Mouse (Mus musculus) left cerebral cortex, postnatal 25 days (tissue): ENCODE results near the gene Nlrp1a. TPM values are rescaled to one million over a fixed set of nuclear protein-coding genes. Genes with fewer than 3 reads are reported as not detected.

ENCODE experiments used
- DNase-seq, 2 experiments: peaks; one replicate each; pipeline ENCODE4 v3.0.0; 2022; ENCODE audit warnings: low spot score in 2 of 2, mixed read lengths in 1 of 2
- intact Hi-C: fragments of 180-260 bp; cut with DNase I; formaldehyde crosslinking; loops from one replicate; pipeline ENCODE4 v1.15.1; 2025
- total RNA-seq, 2 experiments: library from RNA; stranded (reverse); gene quantifications; 2 replicates each; pipeline ENCODE4 v1.2.3; 2021

The Nlrp1a gene
- 1 to 10 TPM in 1 of 2 experiments, under 1 TPM in 1; 0.41 to 1.1 TPM for total RNA-seq

GRCm38 (mm10) chr11:71144661-71145060, at the start of gene Nlrp1a:
Nlrp1a (minus strand) TSS chr11:71144704.
- DNase-seq = peak in 1 of 2 experiments; percentile 4
- intact Hi-C loops = no loop called here

GRCm38 (mm10) chr11:71169633-71170032, 25.1 kb upstream of the Nlrp1a start:
- intact Hi-C loops = loop anchor here (5.0 kb wide), 1 partner anchor 153 kb away; no protein-coding TSS in a partner anchor
- DNase-seq = no peak

GRCm38 (mm10) chr11:71164139-71164538, 19.6 kb upstream of the Nlrp1a start:
- intact Hi-C loops = no loop called here
- no peak for DNase-seq

GRCm38 (mm10) chr11:71159439-71160136, 15.1 kb upstream of the Nlrp1a start:
- intact Hi-C loops = loop anchor here (10.0 kb wide), 1 partner anchor 45 kb away; no protein-coding TSS in a partner anchor
- no peak for DNase-seq

- no peak for DNase-seq
- intact Hi-C loops = loop anchor here (10.0 kb wide), 1 partner anchor 50 kb away; no protein-coding TSS in a partner anchor
These were observed 10.8 kb upstream of the Nlrp1a start for GRCm38 (mm10) chr11:71155272-71155671.

- no peak for DNase-seq
- intact Hi-C loops = no loop called here
These were observed 2.5 kb downstream of the Nlrp1a start for GRCm38 (mm10) chr11:71142031-71142430.

- intact Hi-C loops = no loop called here
These were observed 37.4 kb downstream of the Nlrp1a start for GRCm38 (mm10) chr11:71107128-71107527.

GRCm38 (mm10) chr11:71106261-71107021, 38.1 kb downstream of the Nlrp1a start:
- intact Hi-C loops = no loop called here
- no peak for DNase-seq

More at GRCm38 (mm10) chr11:71107128-71107527, 37.4 kb downstream of the Nlrp1a start:
- DNase-seq = no peak

GRCm38 (mm10) chr11:71103931-71104330, 40.6 kb downstream of the Nlrp1a start:
- no peak for DNase-seq
- intact Hi-C loops = no loop called here

GRCm38 (mm10) chr11:71076342-71076741, 68.2 kb downstream of the Nlrp1a start:
- no peak for DNase-seq
- intact Hi-C loops = no loop called here

GRCm38 (mm10) chr11:71052554-71052953, 92.0 kb downstream of the Nlrp1a start:
- intact Hi-C loops = loop anchor here (1.0 kb wide), 1 partner anchor 69 kb away; the partner anchor contains the start of gene C1qbp
- peak; percentile 25 to 56 for DNase-seq

Other genes starting within 250 kb of the Nlrp1a start
- 10 to 100 TPM; 56.1 to 61.1 TPM for gene Nup88, start 174.7 kb downstream of the Nlrp1a start, total RNA-seq
- 10 to 100 TPM; 33.1 to 37.1 TPM for gene Rpain, start 174.5 kb downstream of the Nlrp1a start, total RNA-seq
- gene C1qbp, start 161.7 kb downstream of the Nlrp1a start, total RNA-seq = 10 to 100 TPM; 94.2 to 98.5 TPM
- 10 to 100 TPM; 26.9 to 27.2 TPM for gene Dhx33, start 140.3 kb downstream of the Nlrp1a start, total RNA-seq
- gene Mis12, start 125.1 kb downstream of the Nlrp1a start, total RNA-seq = 10 to 100 TPM; 16.1 to 16.3 TPM
- 10 to 100 TPM; 23.5 to 25.8 TPM for gene Derl2, start 124.9 kb downstream of the Nlrp1a start, total RNA-seq
- 100 to 1,000 TPM; 227 to 230 TPM for gene 6330403K07Rik, start 111.2 kb downstream of the Nlrp1a start, total RNA-seq
- under 1 TPM; 0.23 to 0.28 TPM for gene Nlrp1b, start 86.0 kb upstream of the Nlrp1a start, total RNA-seq